Mouse (Mus musculus) olfactory bulb, adult 2 months (tissue): Measurements from ENCODE around the gene Prune1.

Experiments
- CTCF ChIP-seq: fragments of 200-500 bp; IDR thresholded peaks from 2 replicates; pipeline ENCODE4 v1.5.1; 2012; ENCODE audit warnings: low read depth, mild to moderate bottlenecking, low read length, moderate library complexity; ENCODE audit not compliant: insufficient read depth
- POLR2A ChIP-seq: fragments of 200-500 bp; IDR thresholded peaks from 2 replicates; pipeline ENCODE4 v1.6.1; 2012; ENCODE audit warnings: mild to moderate bottlenecking, low read depth, low read length, moderate library complexity; ENCODE audit not compliant: insufficient read depth

GRCm38 (mm10) chr3:95273471-95273870, 8.4 kb downstream of the Prune1 start:
- TF ChIP-seq CTCF (no peak), POLR2A (no peak)
